Mouse (Mus musculus) brown adipose tissue, adult 24 weeks (tissue): Measurements from ENCODE around the gene Nppa. TPM values are rescaled to one million over a fixed set of nuclear protein-coding genes. Genes with fewer than 3 reads are reported as not detected.

ENCODE experiments used
- H3K27ac ChIP-seq: fragments of 200-500 bp; replicated peaks from 2 replicates; pipeline ENCODE4 v1.5.1; 2012; ENCODE audit warnings: low read depth, mild to moderate bottlenecking, low read length
- H3K4me1 ChIP-seq: fragments of 200-500 bp; 2 replicates; pipeline ENCODE4 v1.6.1; 2012; ENCODE audit warnings: low read length, mixed read lengths; ENCODE audit not compliant: control insufficient read depth, insufficient read depth, insufficient read length
- H3K4me3 ChIP-seq: fragments of 200-500 bp; 2 replicates; pipeline ENCODE4 v1.5.1; 2012; ENCODE audit warnings: low read depth, mild to moderate bottlenecking, low read length, moderate library complexity; ENCODE audit not compliant: insufficient read depth
- polyA plus RNA-seq: library from polyadenylated mRNA; stranded (reverse); fragments of >200 nt; gene quantifications from 2 replicates; pipeline ENCODE4 v1.2.4, GENCODE M21; 2012; ENCODE audit not compliant: missing spikeins, insufficient read depth, insufficient read length

The Nppa gene
- polyA plus RNA-seq, 1 experiment: not detected

GRCm38 (mm10) chr4:147993571-147994095 lies 6.9 kb upstream of the Nppa start:
- H3K4me3 ChIP-seq: no peak overlapping the region
- H3K4me1 ChIP-seq: no peaks in the 10 kb centered on the region

GRCm38 (mm10) chr4:147995311-147995710 lies 5.2 kb upstream of the Nppa start:
- H3K4me1 ChIP-seq: no peaks in the 10 kb centered on the region
- no peak overlapping the region for H3K4me3 ChIP-seq
- no peak overlapping the region for H3K27ac ChIP-seq

More at GRCm38 (mm10) chr4:147993571-147994095, 6.9 kb upstream of the Nppa start:
- H3K27ac ChIP-seq: no peak overlapping the region

- Histone ChIP-seq H3K4me1 (no peaks in the 10 kb centered on the region), H3K4me3 (no peak overlapping the region), H3K27ac (no peak overlapping the region)
Measured at GRCm38 (mm10) chr4:148001013-148001789, 679 bp downstream of the Nppa start.

GRCm38 (mm10) chr4:148001866-148002265 lies 1.3 kb downstream of the Nppa start:
- no peaks in the 10 kb centered on the region for H3K4me1 ChIP-seq
- no peak overlapping the region for H3K4me3 ChIP-seq
- no peak overlapping the region for H3K27ac ChIP-seq

GRCm38 (mm10) chr4:148004361-148004760 lies 3.8 kb downstream of the Nppa start:
- Histone ChIP-seq H3K4me3 (no peak overlapping the region), H3K4me1 (no peaks in the 10 kb centered on the region), H3K27ac (no peak overlapping the region)

GRCm38 (mm10) chr4:148008412-148008811 lies 7.9 kb downstream of the Nppa start:
- H3K27ac ChIP-seq: no peak overlapping the region

GRCm38 (mm10) chr4:148009641-148010040 lies 9.1 kb downstream of the Nppa start:
- H3K27ac ChIP-seq: no peak overlapping the region
- H3K4me1 ChIP-seq: no peaks in the 10 kb centered on the region
- no peak overlapping the region for H3K4me3 ChIP-seq

More at GRCm38 (mm10) chr4:148008412-148008811, 7.9 kb downstream of the Nppa start:
- Histone ChIP-seq H3K4me3 (no peak overlapping the region), H3K4me1 (no peaks in the 10 kb centered on the region)

GRCm38 (mm10) chr4:148011332-148011731 lies 10.8 kb downstream of the Nppa start:
- Histone ChIP-seq H3K4me3 (no peak overlapping the region), H3K27ac (no peak overlapping the region), H3K4me1 (no peaks in the 10 kb centered on the region)

GRCm38 (mm10) chr4:148012216-148012615 lies 11.7 kb downstream of the Nppa start:
- H3K4me1 ChIP-seq: no peaks in the 10 kb centered on the region
- H3K27ac ChIP-seq: no peak overlapping the region
- H3K4me3 ChIP-seq: no peak overlapping the region

- no peak overlapping the region for H3K27ac ChIP-seq
- H3K4me3 ChIP-seq: no peak overlapping the region
- no peaks in the 10 kb centered on the region for H3K4me1 ChIP-seq
Measured at GRCm38 (mm10) chr4:148015418-148015817, 14.9 kb downstream of the Nppa start.

- Histone ChIP-seq H3K4me1 (no peaks in the 10 kb centered on the region), H3K27ac (no peak overlapping the region), H3K4me3 (no peak overlapping the region)
Measured at GRCm38 (mm10) chr4:148016981-148017380, 16.5 kb downstream of the Nppa start.

- H3K4me3 ChIP-seq: no peak overlapping the region
- no peaks in the 10 kb centered on the region for H3K4me1 ChIP-seq
- H3K27ac ChIP-seq: no peak overlapping the region
Measured at GRCm38 (mm10) chr4:148018410-148018809, 17.9 kb downstream of the Nppa start.

- H3K27ac ChIP-seq: no peak overlapping the region
- H3K4me1 ChIP-seq: no peaks in the 10 kb centered on the region
- no peak overlapping the region for H3K4me3 ChIP-seq
Measured at GRCm38 (mm10) chr4:148024003-148024402, 23.5 kb downstream of the Nppa start.

- Histone ChIP-seq H3K4me3 (no peak overlapping the region), H3K4me1 (no peaks in the 10 kb centered on the region), H3K27ac (no peak overlapping the region)
Measured at GRCm38 (mm10) chr4:148029297-148029696, 28.8 kb downstream of the Nppa start.

- Histone ChIP-seq H3K4me1 (no peaks in the 10 kb centered on the region), H3K27ac (no peak overlapping the region), H3K4me3 (no peak overlapping the region)
Measured at GRCm38 (mm10) chr4:148030506-148030905, 30.0 kb downstream of the Nppa start.

GRCm38 (mm10) chr4:148033858-148034410 lies 33.4 kb downstream of the Nppa start:
- Histone ChIP-seq H3K27ac (no peak overlapping the region), H3K4me3 (no peak overlapping the region), H3K4me1 (0 out of 2 replicates have a peak, but pooled peaks cover 3% of the 10 kb centered on the region)
